Mouse (Mus musculus): Measurements from ENCODE around the gene Vipas39.
"Not testable (repeated sequence)": the region's sequence is repeated elsewhere in the genome, so short reads cannot be mapped to it uniquely, and the experiment has no call there.

Gene Vipas39

GRCm38 (mm10) chr12:87267682-87268081, 1.6 kb upstream of the Vipas39 start:
- DNase-seq (ENCODE audit: extremely low read depth, low read depth, low spot score) = no peak

GRCm38 (mm10) chr12:87266827-87267603, 959 bp upstream of the Vipas39 start:
- DNase-seq (ENCODE audit: extremely low read depth, low read depth, low spot score) = peak; percentile 36

- DNase-seq (ENCODE audit: extremely low read depth, low read depth, low spot score) = no peak
Observed at GRCm38 (mm10) chr12:87265444-87265843, 612 bp downstream of the Vipas39 start.

- DNase-seq (ENCODE audit: extremely low read depth, low read depth, low spot score) = no peak
Observed at GRCm38 (mm10) chr12:87260562-87260961, 5.5 kb downstream of the Vipas39 start.

DNA sequence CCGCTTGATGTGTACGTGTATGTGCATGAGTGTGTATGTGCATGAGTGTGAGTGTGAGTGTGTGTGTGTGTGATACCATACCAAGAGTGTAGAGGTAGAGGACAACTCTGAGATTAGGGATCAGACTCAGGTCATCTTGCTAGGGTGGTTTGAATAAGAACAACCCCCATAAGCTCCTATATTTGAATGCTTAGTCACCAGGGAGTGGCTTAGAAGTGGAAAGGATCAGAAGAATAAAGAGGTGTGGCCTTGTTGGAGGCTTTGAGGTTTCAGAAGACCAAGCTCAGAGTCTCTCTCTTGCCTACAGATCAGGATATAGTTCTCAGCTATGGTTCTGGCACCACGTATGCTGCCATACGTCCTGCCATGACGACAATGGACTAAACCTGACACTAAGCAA, 9.4 kb downstream of the Vipas39 start:
- no peak for DNase-seq (ENCODE audit: extremely low read depth, low read depth, low spot score)

DNA sequence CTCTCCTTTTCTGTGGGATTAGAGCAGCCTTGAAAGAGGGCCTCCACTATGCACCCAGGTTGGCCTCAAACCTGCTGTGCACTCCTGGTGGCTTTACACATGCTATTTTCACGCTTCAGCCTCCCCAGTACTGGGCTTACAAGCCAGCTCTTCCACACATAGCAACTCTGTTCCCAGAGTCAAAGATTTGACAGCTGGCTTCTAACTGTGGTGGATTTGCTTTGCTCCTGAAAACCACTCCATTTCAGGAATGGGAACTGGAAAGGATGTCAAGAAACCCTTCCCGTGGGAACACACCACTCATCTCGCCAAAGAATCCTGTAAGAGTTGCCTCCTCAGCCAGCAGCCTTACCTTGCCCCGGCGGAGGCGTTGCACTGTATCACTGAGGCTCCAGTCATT, 12.2 kb downstream of the Vipas39 start:
- no peak for DNase-seq (ENCODE audit: extremely low read depth, low read depth, low spot score)

DNA sequence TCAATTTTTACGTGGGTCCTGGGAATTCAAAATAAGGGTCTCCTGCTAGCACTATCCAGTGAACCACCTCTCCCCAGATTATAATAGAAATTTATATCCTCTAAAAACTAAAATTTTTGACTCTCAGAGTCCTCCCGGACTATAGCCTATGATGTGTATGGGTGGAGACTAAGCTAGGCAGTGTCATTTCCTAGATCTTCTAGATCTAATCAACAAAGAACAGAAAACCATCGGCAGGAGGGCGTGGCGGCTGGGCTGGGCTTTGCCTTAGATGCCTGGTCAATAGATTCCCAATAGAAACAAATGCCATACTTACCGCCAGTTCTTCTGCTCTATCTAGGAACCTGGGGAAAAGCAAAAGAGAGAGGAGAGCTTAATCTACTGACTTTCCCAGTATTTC, 15.9 kb downstream of the Vipas39 start:
- DNase-seq (ENCODE audit: extremely low read depth, low read depth, low spot score) = no peak

DNA sequence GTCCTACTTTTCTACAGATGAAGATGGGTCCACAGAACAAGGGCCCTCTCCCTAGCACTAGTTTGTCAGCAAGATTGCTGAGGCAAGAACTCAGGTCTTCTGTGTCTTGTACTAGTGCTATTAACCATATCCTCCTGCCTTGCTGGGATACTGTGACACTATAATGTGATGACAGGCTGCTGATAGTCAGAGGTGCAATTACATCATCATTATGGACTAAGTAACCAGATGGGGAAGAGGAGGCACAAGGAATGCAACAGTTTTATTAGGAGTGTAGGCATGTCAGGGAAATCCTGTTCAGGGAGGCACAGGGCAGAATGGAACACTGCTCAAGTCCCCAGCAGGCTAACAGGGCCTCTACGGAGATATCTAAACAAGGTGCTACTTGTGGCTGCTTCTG, 27.4 kb downstream of the Vipas39 start, which contains the start of gene Noxred1:
Gene Noxred1 (minus strand): TSS at position 101 of the 400 bp plus-strand sequence.
- DNase-seq (ENCODE audit: extremely low read depth, low read depth, low spot score) = no peak

DNA sequence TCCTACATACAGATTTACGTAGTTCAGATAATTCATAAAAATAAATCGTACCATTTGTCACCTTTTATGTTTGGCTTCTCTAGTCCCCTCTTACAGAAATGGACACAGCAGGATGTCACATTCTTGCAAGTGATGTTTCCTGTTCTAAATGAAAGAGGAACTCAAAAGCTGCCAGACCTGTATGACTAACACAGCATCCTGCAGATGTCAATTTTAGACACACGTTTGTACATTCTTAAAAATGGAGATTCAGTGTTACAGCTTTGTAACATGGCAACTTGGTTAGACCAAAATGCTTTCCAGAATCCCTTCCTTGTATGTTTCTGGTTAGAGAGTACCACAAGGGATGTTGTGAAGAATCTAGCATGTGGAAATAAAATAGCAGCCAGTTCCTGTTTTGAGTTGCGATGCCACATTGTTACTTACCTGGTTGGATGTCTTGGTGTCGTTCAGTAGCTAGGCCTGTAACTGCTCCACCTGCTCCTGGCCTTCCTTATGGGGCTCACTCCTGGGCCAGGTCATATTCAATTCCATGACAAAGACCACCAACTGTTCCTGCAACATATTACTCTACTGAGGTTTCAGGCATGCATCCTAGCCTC, 29.1 kb downstream of the Vipas39 start:
- no peak for DNase-seq (ENCODE audit: extremely low read depth, low read depth, low spot score)

DNA sequence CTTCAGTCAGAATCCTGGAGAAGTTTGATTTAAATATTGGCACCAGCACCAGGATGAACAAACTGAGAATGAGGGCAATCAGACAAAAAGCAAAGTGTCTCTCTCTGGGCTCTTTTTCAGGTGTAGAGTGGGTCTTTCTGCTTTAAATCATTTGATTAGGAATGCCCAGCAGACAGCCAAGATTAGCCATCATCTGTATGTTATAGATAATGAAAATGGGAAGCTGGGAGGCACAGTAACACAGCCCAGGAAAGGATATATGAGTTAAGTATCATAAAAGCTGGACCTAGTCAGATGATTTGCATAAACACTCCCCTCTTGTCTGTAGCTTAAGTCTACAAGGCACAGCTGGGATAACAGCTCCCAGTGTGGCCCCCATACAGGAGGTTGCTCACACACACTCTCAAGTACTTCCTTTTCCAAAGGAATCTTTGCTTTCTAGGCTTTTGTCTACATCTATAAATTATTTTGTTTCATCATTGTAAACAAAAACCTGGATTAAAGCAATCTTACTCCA, 35.6 kb downstream of the Vipas39 start:
- DNase-seq (ENCODE audit: extremely low read depth, low read depth, low spot score) = no peak

- DNase-seq (ENCODE audit: extremely low read depth, low read depth, low spot score) = no peak
Observed at GRCm38 (mm10) chr12:87229633-87230032, 36.4 kb downstream of the Vipas39 start.

DNA sequence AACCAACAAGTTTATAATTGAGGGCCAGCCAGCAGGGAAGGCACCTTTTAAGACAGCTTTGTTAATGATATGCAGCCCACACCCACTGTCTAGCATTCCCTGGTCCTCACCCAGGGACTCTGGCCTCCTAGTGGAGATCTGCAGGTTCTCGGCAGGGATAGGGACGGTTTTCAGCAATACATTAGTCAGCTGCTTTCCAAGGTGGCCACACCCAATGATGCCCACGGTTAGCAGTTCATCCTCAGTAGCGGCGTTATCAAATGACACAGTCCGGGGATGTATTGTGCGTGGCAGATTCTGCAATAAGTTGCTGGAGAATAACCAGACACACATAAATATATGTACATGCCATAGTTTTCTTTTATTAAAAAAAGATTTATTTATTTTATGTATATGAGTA, 39.3 kb downstream of the Vipas39 start:
- DNase-seq (ENCODE audit: extremely low read depth, low read depth, low spot score) = no peak

DNA sequence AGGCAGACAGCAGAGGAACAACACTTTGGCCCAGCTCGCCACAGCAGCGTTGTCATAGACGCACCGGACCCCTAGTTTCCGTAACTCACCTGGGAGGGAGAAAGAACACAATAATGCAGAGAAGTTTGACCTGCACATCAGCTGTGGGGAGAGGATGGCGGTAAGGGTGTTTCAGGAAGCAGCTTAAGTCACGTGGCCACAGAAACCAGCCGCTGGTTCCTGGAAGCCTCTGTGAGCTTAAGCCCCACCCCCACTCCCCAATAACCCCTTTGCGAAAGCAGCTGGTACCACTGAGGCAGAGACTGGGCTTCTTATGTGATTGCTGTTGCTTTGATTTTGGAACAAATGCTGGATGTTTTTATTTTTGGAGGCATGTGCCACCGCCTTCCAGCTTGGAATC, 41.1 kb downstream of the Vipas39 start:
- no peak for DNase-seq (ENCODE audit: extremely low read depth, low read depth, low spot score)

DNA sequence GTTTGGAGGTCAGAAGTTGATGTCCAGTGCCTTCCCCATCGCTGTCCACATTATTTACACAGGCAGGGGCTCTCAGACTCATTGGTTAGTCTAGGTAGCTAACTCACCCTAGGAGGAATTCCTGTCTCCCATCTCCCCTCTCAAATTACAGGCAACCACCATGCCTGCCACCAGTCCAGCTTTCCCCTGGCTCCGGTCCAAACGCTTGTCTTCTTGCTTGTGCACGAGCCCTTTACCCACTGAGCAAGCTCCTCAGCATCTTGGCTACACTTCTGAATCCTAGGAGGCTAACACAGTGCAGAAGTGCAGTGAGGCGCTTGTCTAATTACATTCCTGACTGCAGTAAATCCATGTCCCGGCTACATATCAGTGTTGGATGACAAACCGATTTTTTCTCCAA, 46.7 kb downstream of the Vipas39 start:
- no peak for DNase-seq (ENCODE audit: extremely low read depth, low read depth, low spot score)

DNA sequence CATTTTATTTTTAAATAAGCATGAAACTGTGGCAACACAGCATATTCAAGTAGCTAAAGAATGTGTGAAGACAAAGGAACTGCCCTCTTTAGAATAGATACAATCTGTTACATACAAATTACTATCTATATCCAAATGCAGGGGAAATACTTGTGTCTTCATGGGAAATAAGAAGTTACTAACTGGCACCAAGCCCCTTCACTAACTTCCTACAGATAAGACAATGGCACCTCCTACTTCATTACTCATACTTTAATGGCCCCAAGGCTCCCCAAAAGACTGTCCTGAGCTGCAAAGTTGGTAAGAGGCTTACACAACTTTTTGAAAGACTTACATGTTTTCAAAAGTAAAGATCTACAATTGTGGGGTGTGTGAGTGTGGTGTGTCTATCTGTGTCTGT, 48.5 kb downstream of the Vipas39 start:
- no peak for DNase-seq (ENCODE audit: extremely low read depth, low read depth, low spot score)

- no peak for DNase-seq (ENCODE audit: extremely low read depth, low read depth, low spot score)
Observed at GRCm38 (mm10) chr12:87216053-87216452, 50.0 kb downstream of the Vipas39 start.

- DNase-seq (ENCODE audit: extremely low read depth, low read depth, low spot score) = no peak
Observed at GRCm38 (mm10) chr12:87212844-87213606, 53.0 kb downstream of the Vipas39 start.

DNA sequence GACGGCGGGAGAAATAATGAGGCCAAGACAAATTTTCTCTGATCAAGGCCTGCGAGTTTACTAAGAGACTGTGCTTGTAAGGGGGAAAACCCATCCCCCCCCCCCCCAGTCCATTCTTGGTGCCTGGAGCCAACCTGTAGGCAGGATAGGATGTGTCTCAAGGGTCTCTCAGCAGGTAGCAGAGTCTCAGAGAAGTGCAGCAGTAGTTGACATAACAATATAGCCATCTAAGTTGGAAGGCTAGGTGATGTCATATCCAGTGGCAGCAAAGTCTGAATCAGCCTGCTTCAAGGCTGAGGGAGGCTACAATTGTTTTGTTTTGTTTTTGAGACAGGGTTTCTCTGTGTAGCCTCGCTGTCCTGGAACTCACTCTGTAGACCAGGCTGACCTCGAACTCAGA, 60.3 kb downstream of the Vipas39 start:
- not testable (repeated sequence) for DNase-seq (ENCODE audit: extremely low read depth, low read depth, low spot score)

- DNase-seq (ENCODE audit: extremely low read depth, low read depth, low spot score) = no peak
Observed at GRCm38 (mm10) chr12:87201694-87202093, 64.4 kb downstream of the Vipas39 start.

DNA sequence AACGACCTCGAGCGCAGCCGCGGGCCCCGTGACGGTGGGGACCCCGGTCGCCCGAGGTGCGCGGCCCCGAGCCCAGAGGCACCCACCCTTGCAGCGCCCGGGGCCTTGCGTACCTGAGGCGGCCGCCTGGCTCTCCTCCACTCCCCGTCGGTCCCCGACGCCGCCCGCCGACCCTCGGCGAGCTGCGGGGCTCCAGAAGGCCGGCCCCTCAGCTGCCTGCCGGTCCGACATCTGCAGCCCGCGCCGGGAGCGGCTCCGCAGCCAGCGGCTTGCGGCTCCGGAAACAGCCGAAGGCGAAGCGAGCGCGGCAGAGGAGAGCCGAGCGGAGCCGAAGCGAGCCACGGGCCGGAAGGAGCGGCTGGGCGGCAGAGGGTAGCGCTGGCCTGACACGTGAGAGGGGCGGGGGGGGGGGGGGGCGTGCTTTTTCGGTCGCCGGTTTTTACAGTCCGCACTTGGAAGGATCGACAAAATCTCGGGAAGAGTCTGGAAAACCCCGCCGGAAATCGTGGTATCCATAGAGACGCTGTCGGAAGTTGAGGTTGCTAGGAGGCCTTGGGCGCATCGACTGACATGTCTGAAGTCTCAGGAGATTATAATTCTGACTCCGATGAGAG, 66.0 kb downstream of the Vipas39 start, which contains the start of gene Tmed8:
Gene Tmed8 (minus strand): TSS at position 482 of the 614 bp plus-strand sequence.
- DNase-seq (ENCODE audit: extremely low read depth, low read depth, low spot score) = no peak
